Mouse (Mus musculus): ENCODE measurements around the gene Tmeff2.

DNA sequence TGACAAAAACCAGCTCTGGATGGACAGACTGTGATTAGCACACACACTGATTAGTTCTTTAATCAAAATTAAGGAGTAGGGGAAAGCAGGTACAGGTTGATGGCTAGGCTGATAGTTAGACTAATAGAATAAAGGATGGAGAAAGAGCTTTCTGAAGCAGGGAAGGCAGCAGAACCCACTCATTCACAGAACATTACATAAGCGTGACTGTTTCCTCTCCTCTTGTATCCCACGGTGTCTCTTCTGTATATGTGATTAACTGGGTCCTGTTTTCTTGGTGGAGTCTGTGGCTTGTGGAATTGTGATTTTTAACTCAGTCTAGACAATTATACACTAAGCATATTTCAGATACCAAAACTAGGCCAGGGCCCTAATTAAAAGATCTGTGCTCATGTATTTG is 217.4 kb downstream of the Tmeff2 start:
- TF ChIP-seq CTCF (IDR thresholded peaks at IDR 0.05; ENCODE audit: low read depth) = no peak
- no peak for TF ChIP-seq EP300 (IDR thresholded peaks at IDR 0.05; ENCODE audit: low read depth)
